Mouse (Mus musculus) liver, adult 2 months (tissue): ENCODE measurements around the gene Krt84. TPM values are rescaled to one million over a fixed set of nuclear protein-coding genes. Genes with fewer than 3 reads are reported as not detected.

Source experiments
- DNase-seq: peaks from one replicate; pipeline ENCODE4 v3.0.0-alpha.2; 2011; ENCODE audit warnings: low read depth, low spot score; ENCODE audit errors: extremely low read depth
- H3K27ac ChIP-seq: fragments of 200-500 bp; replicated peaks from 2 replicates; pipeline ENCODE4 v1.5.1; 2012; ENCODE audit warnings: low read depth, mild to moderate bottlenecking, control low read depth, inconsistent platforms, low read length; ENCODE audit not compliant: insufficient read depth
- H3K27me3 ChIP-seq: fragments of 200-500 bp; 2 replicates; pipeline ENCODE4 v1.6.1; 2012; ENCODE audit warnings: mild to moderate bottlenecking, moderate library complexity, low read length, inconsistent platforms; ENCODE audit not compliant: control insufficient read depth, insufficient read depth
- H3K36me3 ChIP-seq: fragments of 200-500 bp; 2 replicates; pipeline ENCODE4 v1.6.1; 2012; ENCODE audit warnings: low read length, inconsistent platforms; ENCODE audit not compliant: control insufficient read depth, insufficient read depth
- H3K4me1 ChIP-seq: fragments of 200-500 bp; 2 replicates; pipeline ENCODE4 v1.6.1; 2011; ENCODE audit warnings: low read length; ENCODE audit not compliant: control insufficient read depth, insufficient read depth
- H3K4me3 ChIP-seq: fragments of 200-500 bp; 2 replicates; pipeline ENCODE4 v1.5.1; 2011; ENCODE audit warnings: low read depth, mild to moderate bottlenecking, control low read depth, low read length, moderate library complexity; ENCODE audit not compliant: insufficient read depth
- H3K79me2 ChIP-seq: fragments of 200-500 bp; 2 replicates; pipeline ENCODE4 v1.6.1; 2012; ENCODE audit warnings: inconsistent platforms, mild to moderate bottlenecking, low read length, moderate library complexity; ENCODE audit not compliant: control insufficient read depth, insufficient read depth
- H3K9ac ChIP-seq: fragments of 200-500 bp; 2 replicates; pipeline ENCODE4 v1.6.1; 2012; ENCODE audit warnings: low read depth, mild to moderate bottlenecking, control low read depth, inconsistent platforms, low read length
- CTCF ChIP-seq: fragments of 200-500 bp; IDR thresholded peaks from 2 replicates; pipeline ENCODE4 v1.5.1; 2011; ENCODE audit warnings: low read depth, low read length, control low read depth
- POLR2A ChIP-seq: fragments of 200-500 bp; IDR thresholded peaks from 2 replicates; pipeline ENCODE4 v1.6.1; 2011; ENCODE audit warnings: low read length, control low read depth; ENCODE audit not compliant: insufficient read depth; ENCODE audit errors: extremely low read depth
- WGBS: fragments of 180-500 bp; shearing (Covaris S2); methylation state at CpG from one replicate; pipeline ENCODE4 v1.1.7; 2018; 5-methylcytosine and 5-hydroxymethylcytosine counted together
- polyA plus RNA-seq: library from polyadenylated mRNA; depleted of rRNA; stranded (reverse); fragments of >200 nt; gene quantifications from 2 replicates; pipeline ENCODE4 v1.2.3, GENCODE M21; 2012; rRNA removed
- total RNA-seq: library from RNA; depleted of rRNA; stranded (reverse); fragments of >200 nt; gene quantifications from 2 replicates; pipeline ENCODE4 v1.2.3, GENCODE M21; 2014; rRNA removed

Gene Krt84
- not detected in 2 replicates for total RNA-seq
- not detected in 2 replicates for polyA plus RNA-seq

GRCm38 (mm10) chr15:101532720-101533119 is at the start of gene Krt84:
Gene Krt84 (minus strand): TSS chr15:101532820.
- Histone ChIP-seq H3K27ac (no peak within 1 kb of the TSS), H3K9ac (no peak within 1 kb of the TSS), H3K4me1 (no peaks in the 10 kb centered on the region), H3K4me3 (no peak within 1 kb of the TSS), H3K27me3 (no peaks in the 10 kb centered on the region), H3K36me3 (no peaks in the 10 kb centered on the region), H3K79me2 (no peaks in the 10 kb centered on the region)
- TF ChIP-seq POLR2A (no peak), CTCF (no peak)
- DNase-seq, result no peak
- 82% methylated on average over 7 of the region's 7 CpGs for WGBS

GRCm38 (mm10) chr15:101581701-101582100 is 49.1 kb upstream of the Krt84 start:
- Histone ChIP-seq H3K79me2 (no peaks in the 10 kb centered on the region), H3K27ac (no peak overlapping the region), H3K36me3 (no peaks in the 10 kb centered on the region), H3K27me3 (no peaks in the 10 kb centered on the region), H3K4me1 (no peaks in the 10 kb centered on the region), H3K9ac (no peak overlapping the region), H3K4me3 (no peak overlapping the region)
- TF ChIP-seq POLR2A (no peak), CTCF (no peak)
- DNase-seq, result no peak
- WGBS, result 63% methylated on average over 3 of the region's 3 CpGs

- Histone ChIP-seq H3K27me3 (no peaks in the 10 kb centered on the region), H3K4me1 (no peaks in the 10 kb centered on the region), H3K4me3 (no peak overlapping the region), H3K36me3 (no peaks in the 10 kb centered on the region), H3K79me2 (no peaks in the 10 kb centered on the region), H3K9ac (no peak overlapping the region), H3K27ac (no peak overlapping the region)
- DNase-seq, result no peak
- 63% methylated on average over 5 of the region's 5 CpGs for WGBS
- no peak for TF ChIP-seq CTCF
- no peak for TF ChIP-seq POLR2A
These were observed 42.9 kb upstream of the Krt84 start for GRCm38 (mm10) chr15:101575506-101575905.

- WGBS, result 63% methylated on average over 15 of the region's 15 CpGs
- no peaks in the 10 kb centered on the region for H3K36me3 ChIP-seq
- no peak for DNase-seq
- no peak within 1 kb of the TSS for H3K27ac ChIP-seq
- H3K27me3 ChIP-seq, result no peaks in the 10 kb centered on the region
- TF ChIP-seq POLR2A (no peak), CTCF (no peak)
- no peaks in the 10 kb centered on the region for H3K79me2 ChIP-seq
- H3K4me1 ChIP-seq, result no peaks in the 10 kb centered on the region
- no peak within 1 kb of the TSS for H3K4me3 ChIP-seq
- no peak within 1 kb of the TSS for H3K9ac ChIP-seq
These were observed 41.3 kb upstream of the Krt84 start, which contains the start of gene Krt75 for GRCm38 (mm10) chr15:101573796-101574345. Gene Krt75 (minus strand): TSS chr15:101573904.

- 32% methylated on average over 7 of the region's 7 CpGs for WGBS
- Histone ChIP-seq H3K36me3 (no peaks in the 10 kb centered on the region), H3K4me3 (no peak overlapping the region), H3K79me2 (no peaks in the 10 kb centered on the region), H3K9ac (no peak overlapping the region), H3K27ac (no peak overlapping the region), H3K4me1 (no peaks in the 10 kb centered on the region), H3K27me3 (no peaks in the 10 kb centered on the region)
- peak; percentile 6 for DNase-seq
- TF ChIP-seq CTCF, result peak; percentile 45; the same call in 1 of the 2 replicates
- no peak for TF ChIP-seq POLR2A
These were observed 35.2 kb upstream of the Krt84 start for GRCm38 (mm10) chr15:101567780-101568179.

- Histone ChIP-seq H3K36me3 (no peaks in the 10 kb centered on the region), H3K27me3 (no peaks in the 10 kb centered on the region), H3K9ac (no peak within 1 kb of the TSS), H3K27ac (no peak within 1 kb of the TSS), H3K4me1 (no peaks in the 10 kb centered on the region), H3K4me3 (no peak within 1 kb of the TSS), H3K79me2 (no peaks in the 10 kb centered on the region)
- TF ChIP-seq CTCF, result no peak
- no peak for TF ChIP-seq POLR2A
- 49% methylated on average over 5 of the region's 5 CpGs for WGBS
- DNase-seq, result no peak
These were observed 30.2 kb upstream of the Krt84 start, which contains the start of gene Krt90 for GRCm38 (mm10) chr15:101562850-101563249. Gene Krt90 (minus strand): TSS chr15:101562950.
